Mouse (Mus musculus) urinary bladder, postnatal 4 days (tissue): Measurements from ENCODE around the gene Sytl3.
A peak's percentile ranks its signal among the peaks of the same experiment; 100 is the strongest.

Experiments
- DNase-seq, 2 experiments: peaks; one replicate each; pipeline ENCODE4 v3.0.0; 2021 to 2022; ENCODE audit warnings: low spot score in 2 of 2

Sytl3 gene

DNA sequence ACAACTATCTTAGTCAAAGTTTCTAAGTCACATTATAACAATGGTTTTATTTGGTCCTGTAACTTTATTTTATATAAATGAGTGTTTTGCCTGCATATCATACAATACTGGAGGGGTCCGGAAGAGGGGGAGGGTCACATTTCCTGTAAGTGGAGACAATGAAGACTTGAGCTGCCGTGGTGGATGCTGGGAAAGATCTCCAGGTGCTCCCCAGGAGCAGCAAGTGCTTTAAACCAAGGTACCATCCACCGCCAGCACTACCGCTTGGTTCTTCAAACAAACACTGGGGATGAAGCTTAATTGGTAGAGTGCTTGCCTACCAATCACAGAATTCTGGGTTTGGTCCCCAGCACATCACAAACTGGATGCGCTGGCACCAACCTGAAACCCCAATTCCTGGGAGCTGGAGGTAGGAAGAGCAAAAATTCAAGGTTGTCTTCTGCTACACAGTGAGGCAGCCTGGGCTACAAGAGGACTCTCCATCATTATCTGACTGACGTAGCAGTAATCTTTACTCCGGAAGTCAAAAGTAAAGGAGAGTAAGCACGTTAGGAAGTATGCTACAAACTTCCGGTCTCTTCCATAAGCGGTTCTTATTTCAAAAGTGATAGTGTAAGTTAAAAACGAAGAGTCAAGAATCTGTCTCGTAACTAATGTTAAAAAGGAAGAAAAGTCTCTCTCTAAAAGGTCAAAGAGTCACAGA is 118.9 kb downstream of the Sytl3 start:
- no peak for DNase-seq

DNA sequence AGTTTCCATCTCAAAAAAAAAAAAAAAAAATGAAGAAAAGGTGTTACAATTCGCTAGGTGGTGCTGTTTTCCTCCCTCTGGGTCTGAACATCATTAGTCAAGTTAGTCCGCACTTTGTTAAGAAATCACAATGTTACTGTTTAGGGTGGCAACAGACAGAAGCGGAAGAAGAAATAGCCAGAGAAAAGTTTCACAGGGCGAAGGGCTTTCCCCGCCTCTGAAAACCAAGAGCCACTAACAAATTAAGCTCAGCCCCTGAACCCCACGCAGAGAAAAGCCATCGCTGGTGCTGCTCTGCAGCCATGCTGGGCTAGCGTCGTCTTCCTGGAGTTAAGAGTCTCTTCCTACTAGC is 119.4 kb downstream of the Sytl3 start:
- DNase-seq = peak in 1 of 2 experiments; percentile 25

GRCm38 (mm10) chr17:6778771-6779509 is 120.0 kb downstream of the Sytl3 start:
- DNase-seq = peak in 1 of 2 experiments; percentile 29

GRCm38 (mm10) chr17:6779632-6780031 is 120.7 kb downstream of the Sytl3 start:
- DNase-seq = no peak

DNA sequence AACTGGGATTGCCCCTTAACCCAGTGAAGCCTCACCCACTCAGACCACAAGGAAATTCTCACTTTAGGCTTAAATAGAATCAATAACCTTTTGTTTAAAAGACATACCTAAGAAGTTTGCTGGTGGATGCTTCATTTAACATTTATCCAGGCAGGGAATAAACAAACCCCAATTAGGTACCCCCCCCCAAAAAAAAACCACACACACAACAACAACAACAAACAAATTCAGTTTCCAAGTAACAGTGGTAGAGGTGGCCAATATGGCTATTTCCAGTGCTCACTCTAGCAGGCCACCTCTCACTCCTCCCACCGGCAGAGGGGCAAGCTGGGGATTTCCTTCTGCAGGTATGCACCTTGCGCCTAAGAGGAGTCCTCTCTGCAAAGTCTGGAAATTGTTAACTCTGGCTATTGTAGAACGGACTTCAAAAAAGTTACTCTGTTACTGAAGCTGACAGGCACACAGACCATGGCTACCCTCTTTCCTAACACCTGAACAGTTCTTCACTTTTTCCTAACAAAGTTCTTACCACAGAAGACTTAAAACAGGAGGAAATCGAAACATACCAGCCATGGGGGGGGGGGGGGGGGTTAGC is 121.7 kb downstream of the Sytl3 start:
- no peak for DNase-seq

- no peak for DNase-seq
Observed at GRCm38 (mm10) chr17:6781273-6781672, 122.4 kb downstream of the Sytl3 start.

GRCm38 (mm10) chr17:6782033-6782526 is 123.2 kb downstream of the Sytl3 start:
- no peak for DNase-seq

DNA sequence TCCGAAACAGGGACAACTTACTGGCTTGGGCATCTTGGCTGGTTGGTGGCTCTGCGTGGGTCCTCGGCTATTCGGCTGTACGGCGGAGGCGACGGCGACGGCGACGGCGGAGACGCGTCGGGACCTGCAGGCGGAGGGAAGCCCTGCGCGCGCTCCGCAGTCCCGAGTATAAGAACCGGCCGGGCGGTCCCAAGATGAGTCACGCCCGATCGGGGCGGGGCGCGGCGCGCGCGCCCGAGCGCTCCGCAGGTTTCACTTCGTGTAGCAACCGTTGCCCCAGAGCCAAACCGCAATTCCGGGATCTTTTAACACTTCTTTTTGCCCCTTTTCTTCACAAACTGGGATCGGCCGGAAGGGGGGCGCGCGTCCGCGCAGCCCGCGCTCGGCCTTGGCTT is 123.7 kb downstream of the Sytl3 start, which contains the start of gene Ezr:
Ezr (minus strand) TSS at position 174 of the 395 bp plus-strand sequence.
- DNase-seq = peak; percentile 85 to 87

- peak; percentile 36 to 60 for DNase-seq
Observed at GRCm38 (mm10) chr17:6783006-6783661, 124.2 kb downstream of the Sytl3 start.

GRCm38 (mm10) chr17:6783756-6784357 is 125.0 kb downstream of the Sytl3 start:
- no peak for DNase-seq

DNA sequence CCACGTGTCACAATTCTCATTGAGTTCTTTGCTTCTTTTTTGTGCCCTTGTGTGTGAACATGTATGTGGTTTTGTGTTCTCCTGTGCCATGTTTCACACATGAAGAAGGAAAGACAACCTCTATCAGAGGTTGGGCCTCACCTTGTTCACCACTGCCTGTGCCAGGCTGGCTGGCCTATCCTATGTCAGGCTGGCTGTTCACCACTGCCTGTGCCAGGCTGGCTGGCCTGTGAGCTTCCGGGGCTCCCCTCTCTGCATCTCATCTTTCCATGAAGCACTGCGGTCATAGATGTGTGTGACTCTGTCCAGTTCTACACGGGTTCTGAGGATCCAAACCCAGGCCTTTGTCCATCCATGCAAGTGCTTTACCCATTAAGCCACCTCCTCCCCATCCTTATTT is 128.3 kb downstream of the Sytl3 start:
- no peak for DNase-seq
